15 mouse cellular contexts compared by ENCODE assay signal in the genomic region with DNA sequence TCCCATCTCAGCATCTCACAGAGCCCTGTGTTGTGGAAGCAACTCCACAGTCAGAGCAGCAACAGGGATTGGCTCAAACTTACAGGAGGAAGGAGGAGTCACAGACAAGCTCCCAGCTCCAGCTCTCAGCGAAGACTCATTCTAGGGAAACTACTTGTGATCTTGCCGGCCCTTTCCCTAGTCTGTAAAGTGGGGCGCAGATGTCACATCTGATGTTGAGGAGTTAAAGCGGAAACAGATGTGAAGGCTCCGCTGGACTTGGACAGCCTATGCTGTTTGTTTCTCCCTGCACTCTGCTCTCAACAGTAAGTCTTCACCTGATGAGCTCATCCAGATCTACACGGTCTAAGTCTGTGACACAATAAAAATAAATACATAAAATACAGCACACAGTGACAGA.
"Had no signal": no experiment of that assay in that cellular context is flagged by ENCODE, and none has a peak within 500 bp of the region (broad histone marks: within the 10 kb centered on the region; RNA-seq: fewer than 3 reads in every experiment).

No protein-coding gene starts in this region.

- DNase-seq: layer of hippocampus, adult 9-11 months; layer of hippocampus, postnatal 36 days; liver; liver, embryonic 13.5 days; liver, postnatal 0 days; lung, postnatal 14 days; right cerebral cortex, adult 18-20 months; right cerebral cortex, postnatal 25 days had no signal

- H3K4me3 ChIP-seq: liver, embryonic 13.5 days; lung, embryonic 15.5 days; megakaryocyte, embryonic 14.5 days; midbrain, embryonic 15.5 days; neural tube, embryonic 13.5 days had no signal

- ATAC-seq: liver, postnatal 0 days; midbrain, embryonic 15.5 days had no signal

- H3K9me3 ChIP-seq: liver, embryonic 13.5 days; lung, embryonic 15.5 days; midbrain, embryonic 15.5 days; neural tube, embryonic 13.5 days had no signal

- H3K36me3 ChIP-seq: liver, embryonic 13.5 days; lung, embryonic 15.5 days; midbrain, embryonic 15.5 days; neural tube, embryonic 13.5 days had no signal

- H3K27me3 ChIP-seq: liver, embryonic 13.5 days; lung, embryonic 15.5 days; megakaryocyte, embryonic 14.5 days; midbrain, embryonic 15.5 days; neural tube, embryonic 13.5 days had no signal

- H3K27ac ChIP-seq: liver, embryonic 13.5 days; lung, embryonic 15.5 days; macrophage; midbrain, embryonic 15.5 days; neural tube, embryonic 13.5 days; stomach, postnatal 0 days had no signal

- H3K9ac ChIP-seq: liver, embryonic 13.5 days; liver, postnatal 0 days; lung, embryonic 15.5 days; midbrain, embryonic 15.5 days; neural tube, embryonic 13.5 days had no signal

- H3K4me1 ChIP-seq: liver, embryonic 13.5 days; lung, embryonic 15.5 days; megakaryocyte, embryonic 14.5 days had no signal

- H3K4me2 ChIP-seq: liver, embryonic 13.5 days; lung, embryonic 15.5 days; midbrain, embryonic 11.5 days; midbrain, embryonic 15.5 days; neural tube, embryonic 13.5 days had no signal
